Mouse (Mus musculus): ENCODE measurements at regions not wholly inside any gene's neighbourhood (a gene's known extent, or its start where the extent isn't known, plus 50 kb on each side); places are given as distances from the start of the nearest gene placed in this dataset.

- no peak for TF ChIP-seq POLR2A (IDR thresholded peaks at IDR 0.05; ENCODE audit: low read depth, low read length)
- TF ChIP-seq CTCF (conservative IDR thresholded peaks at IDR 0.05; ENCODE audit: insufficient read depth, insufficient read length, low read depth, low read length), result no peak
These were observed 124.8 kb downstream of the Zfp619 start for GRCm38 (mm10) chr7:39642333-39642732.

Measured in kidney, adult 2 months (tissue).